Mouse (Mus musculus): ENCODE results near the gene 1700066M21Rik. TPM values are rescaled to one million over a fixed set of nuclear protein-coding genes. Genes with fewer than 3 reads are reported as not detected.

Gene 1700066M21Rik
- polyA plus RNA-seq, 1 experiment from 2014 or later = 14.2 TPM

GRCm38 (mm10) chr1:57347487-57347886 lies 29.9 kb upstream of the 1700066M21Rik start:
- Histone ChIP-seq H3K4me2 (ENCODE audit: low read depth, low read length, severe bottlenecking) (no peak overlapping the region), H3K27ac (ENCODE audit: low read depth, low read length) (no peak overlapping the region), H3K36me3 (ENCODE audit: control insufficient read depth, insufficient read depth, low read length) (no peaks in the 10 kb centered on the region), H3K4me3 (ENCODE audit: low read depth, low read length) (no peak overlapping the region), H3K27me3 (ENCODE audit: control insufficient read depth, insufficient read depth, low read length) (no peaks in the 10 kb centered on the region), H3K4me1 (replicated peaks; ENCODE audit: control insufficient read depth, insufficient read depth, low read length) (0 out of 2 replicates have a peak, but pooled peaks cover 2% of the 10 kb centered on the region), H3K9me3 (ENCODE audit: control insufficient read depth, low read length) (no peaks in the 10 kb centered on the region), H3K9ac (ENCODE audit: low read length) (no peak overlapping the region)
- ATAC-seq (replicated peaks; ENCODE audit: low FRiP score) = no peak
- DNase-seq (ENCODE audit: low spot score) = no peak

DNA sequence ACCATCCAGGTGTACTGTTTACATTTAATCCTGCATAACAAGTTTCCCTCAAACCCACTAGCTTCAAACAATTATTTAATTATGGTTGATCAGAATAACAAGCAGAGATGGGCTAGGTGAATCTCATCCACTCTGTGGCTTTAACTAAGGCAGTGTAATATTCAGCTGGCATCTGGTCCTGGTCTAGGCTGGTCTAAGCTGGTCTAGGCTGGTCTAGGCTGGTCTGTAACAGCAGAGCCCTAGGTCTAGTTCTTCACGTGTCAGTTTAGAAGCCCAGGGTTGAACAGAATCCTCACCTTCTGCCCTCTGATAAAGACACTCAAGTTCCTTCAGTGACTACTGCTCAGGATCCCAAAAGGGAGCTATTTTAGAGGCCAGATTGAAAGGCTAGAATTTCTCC lies 25.5 kb upstream of the 1700066M21Rik start:
- no peak overlapping the region for H3K4me2 ChIP-seq (ENCODE audit: low read depth, low read length, severe bottlenecking)
- no peak overlapping the region for H3K9ac ChIP-seq (ENCODE audit: low read length)

DNA sequence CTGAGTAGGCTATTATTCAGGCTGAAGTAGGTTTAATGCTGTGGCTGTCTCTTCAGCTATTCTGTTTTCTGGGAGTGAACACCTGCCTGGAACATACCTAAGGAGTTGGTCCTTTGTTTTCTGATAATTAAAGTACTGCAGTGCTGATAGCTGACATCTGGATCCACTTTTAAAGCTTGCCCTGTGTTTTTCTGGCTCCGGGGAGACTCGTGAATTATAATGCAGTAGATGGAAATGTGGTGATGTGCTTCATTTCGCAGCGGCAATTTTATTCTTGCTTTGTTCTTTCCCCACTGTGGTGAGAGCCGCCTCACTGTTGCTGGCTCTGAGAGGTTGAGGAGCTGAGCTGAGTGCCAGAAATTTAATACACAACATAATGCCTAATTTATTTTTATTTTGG lies 18.9 kb upstream of the 1700066M21Rik start:
- H3K9me3 ChIP-seq (ENCODE audit: control insufficient read depth, low read length) = no peaks in the 10 kb centered on the region

More for the DNA sequence above, 25.5 kb upstream of the 1700066M21Rik start:
- no peak overlapping the region for H3K27ac ChIP-seq (ENCODE audit: low read depth, low read length)
- DNase-seq (ENCODE audit: low spot score) (no peak), ATAC-seq (replicated peaks; ENCODE audit: low FRiP score) (no peak)
- H3K36me3 ChIP-seq (ENCODE audit: control insufficient read depth, insufficient read depth, low read length) = no peaks in the 10 kb centered on the region
- no peaks in the 10 kb centered on the region for H3K27me3 ChIP-seq (ENCODE audit: control insufficient read depth, insufficient read depth, low read length)
- no peaks in the 10 kb centered on the region for H3K9me3 ChIP-seq (ENCODE audit: control insufficient read depth, low read length)
- no peaks in the 10 kb centered on the region for H3K4me1 ChIP-seq (replicated peaks; ENCODE audit: control insufficient read depth, insufficient read depth, low read length)
- H3K4me3 ChIP-seq (ENCODE audit: low read depth, low read length) = no peak overlapping the region
- 75% methylated on average over 1 of the region's 1 CpGs for WGBS

DNA sequence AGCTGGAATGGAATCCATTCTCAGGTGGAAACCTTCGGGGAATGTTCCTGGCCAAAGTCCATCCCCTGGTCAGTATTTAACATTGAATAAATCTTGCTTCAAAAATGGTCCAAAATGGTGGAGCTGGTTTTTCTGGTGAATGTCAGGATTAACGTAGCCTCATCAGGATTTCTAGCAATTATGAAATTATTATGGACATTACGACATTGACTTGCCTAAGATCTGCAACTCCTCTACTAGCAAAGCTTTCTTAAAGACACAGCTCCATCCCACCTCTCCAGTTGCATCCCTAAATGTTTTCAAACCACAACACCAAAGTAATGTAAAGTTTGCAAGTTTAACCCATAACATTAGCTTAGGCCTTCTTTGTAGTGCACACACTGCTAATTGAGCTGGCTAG lies 10.0 kb upstream of the 1700066M21Rik start:
- DNase-seq (ENCODE audit: low spot score) (no peak), ATAC-seq (replicated peaks; ENCODE audit: low FRiP score) (no peak)
- H3K4me3 ChIP-seq (ENCODE audit: low read depth, low read length) = no peak overlapping the region
- WGBS = 91% methylated on average over 3 of the region's 3 CpGs
- H3K27me3 ChIP-seq (ENCODE audit: control insufficient read depth, insufficient read depth, low read length) = no peaks in the 10 kb centered on the region
- no peak overlapping the region for H3K9ac ChIP-seq (ENCODE audit: low read length)
- no peaks in the 10 kb centered on the region for H3K4me1 ChIP-seq (replicated peaks; ENCODE audit: control insufficient read depth, insufficient read depth, low read length)
- H3K36me3 ChIP-seq (ENCODE audit: control insufficient read depth, insufficient read depth, low read length) = no peaks in the 10 kb centered on the region
- no peaks in the 10 kb centered on the region for H3K9me3 ChIP-seq (ENCODE audit: control insufficient read depth, low read length)
- no peak overlapping the region for H3K27ac ChIP-seq (ENCODE audit: low read depth, low read length)
- no peak overlapping the region for H3K4me2 ChIP-seq (ENCODE audit: low read depth, low read length, severe bottlenecking)

More for the DNA sequence above, 18.9 kb upstream of the 1700066M21Rik start:
- no peak overlapping the region for H3K27ac ChIP-seq (ENCODE audit: low read depth, low read length)
- no peaks in the 10 kb centered on the region for H3K27me3 ChIP-seq (ENCODE audit: control insufficient read depth, insufficient read depth, low read length)
- ATAC-seq (replicated peaks; ENCODE audit: low FRiP score) (no peak), DNase-seq (ENCODE audit: low spot score) (no peak)
- no peaks in the 10 kb centered on the region for H3K36me3 ChIP-seq (ENCODE audit: control insufficient read depth, insufficient read depth, low read length)
- H3K4me1 ChIP-seq (replicated peaks; ENCODE audit: control insufficient read depth, insufficient read depth, low read length) = no peaks in the 10 kb centered on the region
- no peak overlapping the region for H3K4me2 ChIP-seq (ENCODE audit: low read depth, low read length, severe bottlenecking)
- WGBS = 70% methylated on average over 5 of the region's 5 CpGs
- no peak overlapping the region for H3K9ac ChIP-seq (ENCODE audit: low read length)
- no peak overlapping the region for H3K4me3 ChIP-seq (ENCODE audit: low read depth, low read length)

- no peaks in the 10 kb centered on the region for H3K9me3 ChIP-seq (ENCODE audit: control insufficient read depth, low read length)
- H3K27me3 ChIP-seq (ENCODE audit: control insufficient read depth, insufficient read depth, low read length) = no peaks in the 10 kb centered on the region
- WGBS = 91% methylated on average over 4 of the region's 4 CpGs
- no peaks in the 10 kb centered on the region for H3K36me3 ChIP-seq (ENCODE audit: control insufficient read depth, insufficient read depth, low read length)
- no peak overlapping the region for H3K4me2 ChIP-seq (ENCODE audit: low read depth, low read length, severe bottlenecking)
- H3K4me1 ChIP-seq (replicated peaks; ENCODE audit: control insufficient read depth, insufficient read depth, low read length) = no peaks in the 10 kb centered on the region
- ATAC-seq (replicated peaks; ENCODE audit: low FRiP score) = no peak
- H3K27ac ChIP-seq (ENCODE audit: low read depth, low read length) = no peak overlapping the region
- H3K4me3 ChIP-seq (ENCODE audit: low read depth, low read length) = no peak overlapping the region
- H3K9ac ChIP-seq (ENCODE audit: low read length) = no peak overlapping the region
- no peak for DNase-seq (ENCODE audit: low spot score)
These were observed 8.3 kb upstream of the 1700066M21Rik start for GRCm38 (mm10) chr1:57369111-57369510.

DNA sequence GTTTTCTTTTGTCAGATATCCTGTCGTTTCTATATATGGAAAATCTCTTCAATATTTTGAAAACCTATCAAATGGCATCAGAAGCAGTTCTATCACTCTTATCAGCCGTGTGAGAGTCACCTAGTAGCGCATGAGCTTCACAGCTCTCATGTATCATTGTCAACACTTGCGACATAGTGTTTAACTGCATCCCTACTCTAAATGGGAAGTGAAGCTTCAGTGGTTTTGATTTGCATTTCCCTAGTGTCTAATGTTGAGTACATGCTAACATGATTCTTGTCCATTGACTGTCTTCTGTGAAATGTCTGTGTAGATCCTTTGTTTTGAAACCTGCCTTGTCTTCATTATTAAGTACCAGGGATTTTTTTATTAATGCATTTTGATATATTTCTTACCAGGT lies 7.0 kb upstream of the 1700066M21Rik start:
- WGBS = 92% methylated on average over 4 of the region's 4 CpGs
- no peak overlapping the region for H3K9ac ChIP-seq (ENCODE audit: low read length)

GRCm38 (mm10) chr1:57375276-57375675 lies 2.1 kb upstream of the 1700066M21Rik start:
- ATAC-seq (replicated peaks; ENCODE audit: low FRiP score) (no peak), DNase-seq (ENCODE audit: low spot score) (no peak)
- H3K4me2 ChIP-seq (ENCODE audit: low read depth, low read length, severe bottlenecking) = no peak overlapping the region
- H3K4me1 ChIP-seq (replicated peaks; ENCODE audit: control insufficient read depth, insufficient read depth, low read length) = peaks cover 3% of the 10 kb centered on the region; the same call in 1 of the 2 replicates
- WGBS = 97% methylated on average over 2 of the region's 2 CpGs
- no peak overlapping the region for H3K9ac ChIP-seq (ENCODE audit: low read length)
- H3K27ac ChIP-seq (ENCODE audit: low read depth, low read length) = no peak overlapping the region
- H3K9me3 ChIP-seq (ENCODE audit: control insufficient read depth, low read length) = no peaks in the 10 kb centered on the region
- H3K36me3 ChIP-seq (ENCODE audit: control insufficient read depth, insufficient read depth, low read length) = no peaks in the 10 kb centered on the region
- H3K4me3 ChIP-seq (ENCODE audit: low read depth, low read length) = no peak overlapping the region
- no peaks in the 10 kb centered on the region for H3K27me3 ChIP-seq (ENCODE audit: control insufficient read depth, insufficient read depth, low read length)

More for the DNA sequence above, 7.0 kb upstream of the 1700066M21Rik start:
- ATAC-seq (replicated peaks; ENCODE audit: low FRiP score) (no peak), DNase-seq (ENCODE audit: low spot score) (no peak)
- Histone ChIP-seq H3K4me1 (replicated peaks; ENCODE audit: control insufficient read depth, insufficient read depth, low read length) (no peaks in the 10 kb centered on the region), H3K36me3 (ENCODE audit: control insufficient read depth, insufficient read depth, low read length) (no peaks in the 10 kb centered on the region), H3K9me3 (ENCODE audit: control insufficient read depth, low read length) (no peaks in the 10 kb centered on the region), H3K4me2 (ENCODE audit: low read depth, low read length, severe bottlenecking) (no peak overlapping the region), H3K27me3 (ENCODE audit: control insufficient read depth, insufficient read depth, low read length) (no peaks in the 10 kb centered on the region), H3K4me3 (ENCODE audit: low read depth, low read length) (no peak overlapping the region), H3K27ac (ENCODE audit: low read depth, low read length) (no peak overlapping the region)

DNA sequence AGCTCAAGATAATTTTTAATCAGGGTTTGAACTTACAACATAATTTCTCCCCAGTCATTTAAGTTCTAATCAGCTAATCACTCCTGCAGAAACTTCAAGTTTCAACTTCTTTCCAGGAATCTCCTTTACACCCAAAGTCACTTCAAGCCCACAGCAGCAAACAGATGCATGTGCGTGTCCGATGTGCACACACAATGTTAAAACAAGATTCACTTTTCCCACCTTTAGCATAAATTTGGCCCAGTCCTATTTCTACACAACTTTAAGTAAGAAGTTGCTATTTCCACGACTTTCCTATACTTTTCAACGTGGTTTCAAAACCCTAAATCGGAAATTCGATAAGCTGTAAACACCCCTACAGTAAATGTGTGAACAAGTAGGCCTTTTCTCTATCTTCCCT lies 614 bp upstream of the 1700066M21Rik start:
- no peaks in the 10 kb centered on the region for H3K27me3 ChIP-seq (ENCODE audit: control insufficient read depth, insufficient read depth, low read length)
- no peaks in the 10 kb centered on the region for H3K36me3 ChIP-seq (ENCODE audit: control insufficient read depth, insufficient read depth, low read length)
- peaks cover 3% of the 10 kb centered on the region; the same call in 1 of the 2 replicates for H3K4me1 ChIP-seq (replicated peaks; ENCODE audit: control insufficient read depth, insufficient read depth, low read length)
- no peak overlapping the region for H3K27ac ChIP-seq (ENCODE audit: low read depth, low read length)
- ATAC-seq (replicated peaks; ENCODE audit: low FRiP score) = no peak
- H3K9me3 ChIP-seq (ENCODE audit: control insufficient read depth, low read length) = no peaks in the 10 kb centered on the region
- H3K9ac ChIP-seq (ENCODE audit: low read length) = peak overlapping the region; percentile 86; the same call in 1 of the 2 replicates
- peak overlapping the region; percentile 76 for H3K4me3 ChIP-seq (ENCODE audit: low read depth, low read length)
- no peak for DNase-seq (ENCODE audit: low spot score)
- 71% methylated on average over 6 of the region's 6 CpGs for WGBS
- H3K4me2 ChIP-seq (ENCODE audit: low read depth, low read length, severe bottlenecking) = peak overlapping the region; percentile 83

- Histone ChIP-seq H3K27ac (ENCODE audit: low read depth, low read length) (no peak overlapping the region), H3K4me1 (replicated peaks; ENCODE audit: control insufficient read depth, insufficient read depth, low read length) (no peaks in the 10 kb centered on the region), H3K4me3 (ENCODE audit: low read depth, low read length) (no peak overlapping the region), H3K27me3 (ENCODE audit: control insufficient read depth, insufficient read depth, low read length) (no peaks in the 10 kb centered on the region), H3K9ac (ENCODE audit: low read length) (no peak overlapping the region), H3K36me3 (ENCODE audit: control insufficient read depth, insufficient read depth, low read length) (no peaks in the 10 kb centered on the region), H3K9me3 (ENCODE audit: control insufficient read depth, low read length) (no peaks in the 10 kb centered on the region), H3K4me2 (ENCODE audit: low read depth, low read length, severe bottlenecking) (no peak overlapping the region)
- DNase-seq (ENCODE audit: low spot score) (no peak), ATAC-seq (replicated peaks; ENCODE audit: low FRiP score) (no peak)
These were observed 9.1 kb downstream of the 1700066M21Rik start for GRCm38 (mm10) chr1:57386519-57386918.

Measured in forebrain, embryonic 11.5 days (tissue).